20 mouse cellular contexts compared by ENCODE assay signal in genomic region chr7:79294449-79294980, GRCm38 (mm10). TPM values are rescaled to one million over a fixed set of nuclear protein-coding genes. Genes with fewer than 3 reads are reported as not detected.
DNase-seq lines count a peak whose midpoint lies in the region; ATAC-seq and TF ChIP-seq lines count a peak whose summit lies in the region.
"Had no signal": no experiment of that assay in that cellular context is flagged by ENCODE, and none has a peak within 500 bp of the region (broad histone marks: within the 10 kb centered on the region; RNA-seq: fewer than 3 reads in every experiment).

No protein-coding gene starts in this region.

- ATAC-seq in kidney, postnatal 0 days (replicated peaks; ENCODE audit: low FRiP score, low read depth) = no peak
- ATAC-seq in lung, postnatal 0 days = no peak
- ATAC-seq in megakaryocyte, adult 5-6 weeks (ENCODE audit: poor library complexity, severe bottlenecking) = peak; percentile 47; the same call in 1 of the 2 replicates
- ATAC-seq: midbrain, embryonic 13.5 days had no signal

- H3K4me2 ChIP-seq in kidney, postnatal 0 days (ENCODE audit: low read length) = no peak overlapping the region
- no peak overlapping the region for H3K4me2 ChIP-seq in lung, postnatal 0 days (replicated peaks; ENCODE audit: low read depth, low read length)
- H3K4me2 ChIP-seq: heart, embryonic 11.5 days; midbrain, embryonic 13.5 days; neural tube, embryonic 13.5 days had no signal

- 0 out of 2 replicates have a peak overlapping the region, but pooled peaks have one; percentile 16 for H3K27ac ChIP-seq in kidney, postnatal 0 days
- no peak overlapping the region for H3K27ac ChIP-seq in kidney, adult 2 months (ENCODE audit: insufficient read depth, low read depth, low read length)
- H3K27ac ChIP-seq in lung, postnatal 0 days (ENCODE audit: low read length) = peak overlapping the region; percentile 54; the same call in 1 of the 2 replicates
- H3K27ac ChIP-seq: embryonic facial prominence, embryonic 10.5 days; midbrain, embryonic 13.5 days; neural tube, embryonic 13.5 days had no signal

- no peak for TF ChIP-seq CTCF in kidney, postnatal 0 days (IDR thresholded peaks at IDR 0.05; ENCODE audit: low read depth)
- TF ChIP-seq CTCF in kidney, adult 2 months (conservative IDR thresholded peaks at IDR 0.05; ENCODE audit: insufficient read depth, insufficient read length, low read depth, low read length) = no peak
- TF ChIP-seq CTCF in lung, postnatal 0 days (IDR thresholded peaks at IDR 0.05) = no peak

- no peak overlapping the region for H3K9ac ChIP-seq in kidney, postnatal 0 days (ENCODE audit: low read depth, low read length)
- H3K9ac ChIP-seq in lung, postnatal 0 days (replicated peaks; ENCODE audit: low read depth) = no peak overlapping the region
- H3K9ac ChIP-seq: midbrain, embryonic 13.5 days; neural tube, embryonic 13.5 days had no signal

- TF ChIP-seq EP300 in lung, postnatal 0 days (IDR thresholded peaks at IDR 0.05) = no peak

- TF ChIP-seq POLR2A in kidney, adult 2 months (IDR thresholded peaks at IDR 0.05; ENCODE audit: low read depth, low read length) = no peak

- no peaks in the 10 kb centered on the region for H3K9me3 ChIP-seq in kidney, postnatal 0 days (replicated peaks; ENCODE audit: low read length)
- H3K9me3 ChIP-seq in lung, postnatal 0 days (ENCODE audit: low read length) = no peaks in the 10 kb centered on the region
- H3K9me3 ChIP-seq: embryonic facial prominence, embryonic 10.5 days; midbrain, embryonic 13.5 days; neural tube, embryonic 13.5 days had no signal

- no peak for DNase-seq in kidney, postnatal 0 days (ENCODE audit: low spot score)
- DNase-seq in kidney, adult 2 months = no peak
- no peak for DNase-seq in lung, postnatal 0 days (ENCODE audit: low spot score)
- DNase-seq in lung, postnatal 14 days = no peak
- peak; percentile 51 for DNase-seq in ZHBTc4 (ENCODE audit: low read depth, low spot score)
- DNase-seq in heart, adult 9 months (ENCODE audit: low spot score in 2 of 2) = no peak
- DNase-seq: adrenal gland, postnatal 36 days; B cell, adult 2 months; cerebellum, adult 11 months; cerebellum, adult 9-11 months; kidney, adult 11 months; retina, postnatal 1 day; right cerebral cortex, postnatal 25 days; thymus, postnatal 14 days had no signal

- H3K27me3 ChIP-seq in kidney, postnatal 0 days (ENCODE audit: insufficient read depth, low read length) = no peaks in the 10 kb centered on the region
- no peaks in the 10 kb centered on the region for H3K27me3 ChIP-seq in kidney, adult 2 months (replicated peaks; ENCODE audit: control insufficient read depth, insufficient read depth, low read length)
- no peaks in the 10 kb centered on the region for H3K27me3 ChIP-seq in lung, postnatal 0 days (replicated peaks; ENCODE audit: insufficient read depth, low read length)
- H3K27me3 ChIP-seq: midbrain, embryonic 13.5 days; neural tube, embryonic 13.5 days had no signal

- peaks cover 7% of the 10 kb centered on the region; the same call in 1 of the 2 replicates for H3K4me1 ChIP-seq in kidney, postnatal 0 days (replicated peaks; ENCODE audit: insufficient read depth, low read length)
- peaks cover 9% of the 10 kb centered on the region for H3K4me1 ChIP-seq in kidney, adult 2 months (ENCODE audit: control insufficient read depth, insufficient read depth, low read length)
- peaks cover 10% of the 10 kb centered on the region; the same call in 1 of the 2 replicates for H3K4me1 ChIP-seq in lung, postnatal 0 days (ENCODE audit: insufficient read depth, low read depth, low read length)

- no peak overlapping the region for H3K4me3 ChIP-seq in kidney, postnatal 0 days (replicated peaks; ENCODE audit: low read depth, low read length)
- H3K4me3 ChIP-seq in kidney, adult 2 months (ENCODE audit: insufficient read depth, low read depth, low read length) = no peak overlapping the region
- H3K4me3 ChIP-seq in lung, postnatal 0 days (ENCODE audit: low read depth, low read length) = no peak overlapping the region
- H3K4me3 ChIP-seq: embryonic facial prominence, embryonic 10.5 days; midbrain, embryonic 13.5 days; myocyte; neural tube, embryonic 13.5 days had no signal

- WGBS in kidney, postnatal 0 days = 86% methylated on average over 13 of the region's 13 CpGs
- 88% methylated on average over 13 of the region's 13 CpGs for WGBS in kidney, adult 2 months
- WGBS in lung, postnatal 0 days = 71% methylated on average over 13 of the region's 13 CpGs

- peaks cover 13% of the 10 kb centered on the region; the same call in 1 of the 2 replicates for H3K36me3 ChIP-seq in kidney, postnatal 0 days (ENCODE audit: insufficient read depth, low read length)
- H3K36me3 ChIP-seq in kidney, adult 2 months (ENCODE audit: control insufficient read depth, insufficient read depth, low read length) = no peaks in the 10 kb centered on the region
- no peaks in the 10 kb centered on the region for H3K36me3 ChIP-seq in lung, postnatal 0 days (ENCODE audit: insufficient read depth, low read length)

RNA-seq across cellular contexts. Expression of gene Abhd2, which starts 21.5 kb away (rescaled TPM):
- 17.4 and 17.6 TPM in 2 replicates for polyA plus RNA-seq in kidney, postnatal 0 days (2015; fragmentation: Nextera tagmentation; extraction: Ambion mirVana)
- polyA plus RNA-seq in kidney, adult 2 months (2012; rRNA removed) = 29.4 and 33.3 TPM in 2 replicates
- 22.8 and 25.2 TPM in 2 replicates for polyA plus RNA-seq in lung, postnatal 0 days (2015; fragmentation: Nextera tagmentation; extraction: Ambion mirVana)
- total RNA-seq in megakaryocyte, adult 5-6 weeks (2015) = 41.5 and 45.2 TPM in 2 replicates
- total RNA-seq in megakaryocyte, adult 5-6 weeks (2017) = 26.3 and 28.5 TPM in 2 replicates
